Mouse (Mus musculus): ENCODE results near the gene Pitpnm1. TPM values are rescaled to one million over a fixed set of nuclear protein-coding genes. Genes with fewer than 3 reads are reported as not detected.
"Not testable (repeated sequence)": the region's sequence is repeated elsewhere in the genome, so short reads cannot be mapped to it uniquely, and the experiment has no call there.

Gene Pitpnm1
- polyA plus RNA-seq, 1 experiment from 2014 or later, result 29.0 TPM

GRCm38 (mm10) chr19:4124432-4124831 is 24.6 kb downstream of the Pitpnm1 start:
- H3K9me3 ChIP-seq, result no peaks in the 10 kb centered on the region
- peaks cover 6% of the 10 kb centered on the region for H3K27me3 ChIP-seq
- no peak for ATAC-seq (ENCODE audit: low FRiP score, low read depth)
- H3K27ac ChIP-seq (replicated peaks), result no peak overlapping the region
- H3K4me1 ChIP-seq, result peaks cover 25% of the 10 kb centered on the region
- H3K9ac ChIP-seq (replicated peaks), result no peak overlapping the region
- no peak overlapping the region for H3K4me2 ChIP-seq (replicated peaks)
- 80% methylated on average over 4 of the region's 4 CpGs for WGBS
- peaks cover 19% of the 10 kb centered on the region for H3K36me3 ChIP-seq
- no peak overlapping the region for H3K4me3 ChIP-seq

- Histone ChIP-seq H3K36me3 (peaks cover 27% of the 10 kb centered on the region), H3K4me1 (peaks cover 23% of the 10 kb centered on the region), H3K4me2 (replicated peaks) (peak overlapping the region; percentile 71), H3K4me3 (peak overlapping the region; percentile 84), H3K27ac (replicated peaks) (peak overlapping the region; percentile 52), H3K9ac (replicated peaks) (peak overlapping the region; percentile 62)
- ATAC-seq (ENCODE audit: low FRiP score, low read depth), result peak; percentile 42
- WGBS, result 14% methylated on average over 4 of the region's 4 CpGs
- H3K9me3 ChIP-seq, H3K27me3 ChIP-seq: not testable (repeated sequence)
Measured at GRCm38 (mm10) chr19:4125268-4125667, 25.5 kb downstream of the Pitpnm1 start.

- no peaks in the 10 kb centered on the region for H3K9me3 ChIP-seq
- H3K4me3 ChIP-seq, result peak within 1 kb of the TSS; percentile 84
- peak; percentile 94 for ATAC-seq (ENCODE audit: low FRiP score, low read depth)
- no peaks in the 10 kb centered on the region for H3K27me3 ChIP-seq
- under 1% methylated on average over 63 of the region's 64 CpGs for WGBS
- H3K4me2 ChIP-seq (replicated peaks), result peak within 1 kb of the TSS; percentile 71
- peaks cover 29% of the 10 kb centered on the region for H3K36me3 ChIP-seq
- H3K27ac ChIP-seq (replicated peaks), result peak within 1 kb of the TSS; percentile 52
- peaks cover 15% of the 10 kb centered on the region for H3K4me1 ChIP-seq
- H3K9ac ChIP-seq (replicated peaks), result peak within 1 kb of the TSS; percentile 83
Measured at GRCm38 (mm10) chr19:4125741-4126696, 26.2 kb downstream of the Pitpnm1 start, which contains the start of gene Aip. Gene Aip (minus strand): TSS chr19:4125858.

- H3K4me1 ChIP-seq, result peaks cover 15% of the 10 kb centered on the region
- no peaks in the 10 kb centered on the region for H3K27me3 ChIP-seq
- H3K36me3 ChIP-seq, result peaks cover 38% of the 10 kb centered on the region
- no peaks in the 10 kb centered on the region for H3K9me3 ChIP-seq
- H3K4me3 ChIP-seq, result peak overlapping the region; percentile 84
- H3K4me2 ChIP-seq (replicated peaks), result peak overlapping the region; percentile 71
- 70% methylated on average over 7 of the region's 7 CpGs for WGBS
- no peak for ATAC-seq (ENCODE audit: low FRiP score, low read depth)
- peak overlapping the region; percentile 83 for H3K9ac ChIP-seq (replicated peaks)
- H3K27ac ChIP-seq (replicated peaks), result no peak overlapping the region
Measured at GRCm38 (mm10) chr19:4126759-4127495, 27.1 kb downstream of the Pitpnm1 start.

GRCm38 (mm10) chr19:4129462-4129861 is 29.7 kb downstream of the Pitpnm1 start:
- Histone ChIP-seq H3K9me3 (no peaks in the 10 kb centered on the region), H3K4me1 (peaks cover 15% of the 10 kb centered on the region), H3K36me3 (peaks cover 55% of the 10 kb centered on the region), H3K27ac (replicated peaks) (no peak overlapping the region), H3K9ac (replicated peaks) (no peak overlapping the region), H3K4me2 (replicated peaks) (no peak overlapping the region), H3K27me3 (no peaks in the 10 kb centered on the region), H3K4me3 (no peak overlapping the region)
- WGBS, result 96% methylated on average over 7 of the region's 7 CpGs
- no peak for ATAC-seq (ENCODE audit: low FRiP score, low read depth)

- Histone ChIP-seq H3K27me3 (no peaks in the 10 kb centered on the region), H3K4me3 (no peak overlapping the region), H3K9ac (replicated peaks) (no peak overlapping the region), H3K4me1 (peaks cover 15% of the 10 kb centered on the region), H3K36me3 (peaks cover 55% of the 10 kb centered on the region), H3K9me3 (no peaks in the 10 kb centered on the region), H3K27ac (replicated peaks) (no peak overlapping the region), H3K4me2 (replicated peaks) (no peak overlapping the region)
- 93% methylated on average over 4 of the region's 4 CpGs for WGBS
- ATAC-seq (ENCODE audit: low FRiP score, low read depth), result no peak
Measured at GRCm38 (mm10) chr19:4130106-4130505, 30.3 kb downstream of the Pitpnm1 start.

- Histone ChIP-seq H3K4me2 (replicated peaks) (no peak overlapping the region), H3K4me3 (no peak overlapping the region), H3K9me3 (no peaks in the 10 kb centered on the region), H3K27ac (replicated peaks) (no peak overlapping the region), H3K4me1 (peaks cover 13% of the 10 kb centered on the region), H3K27me3 (no peaks in the 10 kb centered on the region), H3K9ac (replicated peaks) (no peak overlapping the region), H3K36me3 (peaks cover 55% of the 10 kb centered on the region)
- ATAC-seq (ENCODE audit: low FRiP score, low read depth), result no peak
- 94% methylated on average over 5 of the region's 5 CpGs for WGBS
Measured at GRCm38 (mm10) chr19:4131075-4131474, 31.3 kb downstream of the Pitpnm1 start.

GRCm38 (mm10) chr19:4131768-4132167 is 32.0 kb downstream of the Pitpnm1 start:
- H3K4me2 ChIP-seq (replicated peaks), result no peak overlapping the region
- peaks cover 8% of the 10 kb centered on the region for H3K4me1 ChIP-seq
- no peak overlapping the region for H3K27ac ChIP-seq (replicated peaks)
- no peak for ATAC-seq (ENCODE audit: low FRiP score, low read depth)
- no peak overlapping the region for H3K9ac ChIP-seq (replicated peaks)
- whole genome bisulfite sequencing, result 85% methylated on average over 2 of the region's 2 CpGs
- no peak overlapping the region for H3K4me3 ChIP-seq
- no peaks in the 10 kb centered on the region for H3K9me3 ChIP-seq
- peaks cover 55% of the 10 kb centered on the region for H3K36me3 ChIP-seq
- no peaks in the 10 kb centered on the region for H3K27me3 ChIP-seq

GRCm38 (mm10) chr19:4134354-4134753 is 34.6 kb downstream of the Pitpnm1 start:
- Histone ChIP-seq H3K9me3 (no peaks in the 10 kb centered on the region), H3K27ac (replicated peaks) (no peak overlapping the region), H3K4me2 (replicated peaks) (no peak overlapping the region), H3K9ac (replicated peaks) (no peak overlapping the region), H3K36me3 (peaks cover 36% of the 10 kb centered on the region), H3K4me1 (peaks cover 3% of the 10 kb centered on the region; the same call in 1 of the 2 replicates), H3K4me3 (no peak overlapping the region), H3K27me3 (no peaks in the 10 kb centered on the region)
- ATAC-seq (ENCODE audit: low FRiP score, low read depth), result no peak
- WGBS, result 90% methylated on average over 4 of the region's 4 CpGs

- not testable (repeated sequence) for H3K9ac ChIP-seq (replicated peaks); ATAC-seq (ENCODE audit: low FRiP score, low read depth); H3K4me2 ChIP-seq (replicated peaks); H3K27me3 ChIP-seq; H3K4me1 ChIP-seq; H3K27ac ChIP-seq (replicated peaks); H3K9me3 ChIP-seq; H3K4me3 ChIP-seq
- WGBS, result 84% methylated on average over 6 of the region's 6 CpGs
- H3K36me3 ChIP-seq, result peaks cover 27% of the 10 kb centered on the region
Measured at GRCm38 (mm10) chr19:4135229-4135962, 35.6 kb downstream of the Pitpnm1 start.

- not testable (repeated sequence) for H3K9ac ChIP-seq (replicated peaks); H3K4me2 ChIP-seq (replicated peaks); H3K9me3 ChIP-seq; H3K4me3 ChIP-seq; H3K27ac ChIP-seq (replicated peaks); ATAC-seq (ENCODE audit: low FRiP score, low read depth); H3K27me3 ChIP-seq; H3K4me1 ChIP-seq
- H3K36me3 ChIP-seq, result peaks cover 26% of the 10 kb centered on the region
- 21% methylated on average over 8 of the region's 8 CpGs for WGBS
Measured at GRCm38 (mm10) chr19:4135963-4136345, 36.2 kb downstream of the Pitpnm1 start.
